Mouse (Mus musculus) layer of hippocampus, adult 9-10 months (tissue): ENCODE results near the gene Zfyve27.
A peak's percentile ranks its signal among the peaks of the same experiment; 100 is the strongest.

ENCODE experiments used
- DNase-seq: peaks from one replicate; pipeline ENCODE4 v3.0.0; 2022; ENCODE audit warnings: low spot score

The Zfyve27 gene

DNA sequence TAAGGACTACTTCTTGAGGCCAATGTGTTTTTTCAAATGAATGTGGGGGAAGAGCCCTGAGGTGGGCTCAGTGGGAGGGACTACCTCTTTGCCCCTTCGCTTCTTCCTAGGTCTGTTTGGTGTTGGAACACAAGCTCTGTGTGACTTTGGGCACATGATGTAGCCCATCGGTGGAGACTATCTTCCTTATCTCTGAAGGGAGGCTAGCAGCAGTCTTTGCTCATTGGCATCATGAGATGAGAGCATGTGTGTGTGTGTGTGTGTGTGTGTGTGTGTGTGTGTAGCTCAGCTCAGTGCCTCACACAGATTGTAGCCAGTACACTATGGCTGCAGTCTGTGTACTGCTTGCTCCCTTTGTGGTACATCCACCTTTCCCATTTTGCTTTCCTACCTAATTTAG lies 13.7 kb downstream of the Zfyve27 start:
- DNase-seq, result no peak

GRCm38 (mm10) chr19:42179356-42179755 lies 15.6 kb downstream of the Zfyve27 start:
- DNase-seq, result no peak

GRCm38 (mm10) chr19:42182673-42183072 lies 18.9 kb downstream of the Zfyve27 start:
- no peak for DNase-seq

GRCm38 (mm10) chr19:42189735-42190134 lies 26.0 kb downstream of the Zfyve27 start:
- no peak for DNase-seq

GRCm38 (mm10) chr19:42190494-42190893 lies 26.7 kb downstream of the Zfyve27 start:
- no peak for DNase-seq

DNA sequence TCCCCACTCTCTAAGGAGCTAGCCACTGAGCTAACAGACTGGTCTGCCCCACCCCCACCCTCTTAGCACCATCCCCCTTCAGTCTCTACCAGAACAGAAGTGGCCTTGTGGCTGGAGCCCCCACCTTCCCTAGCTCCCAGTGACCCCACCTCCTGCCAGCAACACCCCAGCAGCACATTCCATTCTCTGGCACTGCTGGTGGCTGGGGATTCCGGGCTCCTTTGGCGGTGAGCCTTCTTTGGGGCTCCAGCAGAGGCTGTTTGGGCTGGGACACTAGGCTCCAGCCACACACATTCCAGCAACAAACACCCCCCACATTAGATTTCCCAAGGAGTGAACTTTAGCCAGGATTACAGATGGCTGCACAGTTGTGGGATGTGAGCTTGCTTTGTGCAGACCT lies 29.6 kb downstream of the Zfyve27 start:
- DNase-seq, result no peak

- no peak for DNase-seq
Measured at GRCm38 (mm10) chr19:42196378-42196777, 32.6 kb downstream of the Zfyve27 start.

- no peak for DNase-seq
Measured at GRCm38 (mm10) chr19:42197066-42197465, 33.3 kb downstream of the Zfyve27 start.

DNA sequence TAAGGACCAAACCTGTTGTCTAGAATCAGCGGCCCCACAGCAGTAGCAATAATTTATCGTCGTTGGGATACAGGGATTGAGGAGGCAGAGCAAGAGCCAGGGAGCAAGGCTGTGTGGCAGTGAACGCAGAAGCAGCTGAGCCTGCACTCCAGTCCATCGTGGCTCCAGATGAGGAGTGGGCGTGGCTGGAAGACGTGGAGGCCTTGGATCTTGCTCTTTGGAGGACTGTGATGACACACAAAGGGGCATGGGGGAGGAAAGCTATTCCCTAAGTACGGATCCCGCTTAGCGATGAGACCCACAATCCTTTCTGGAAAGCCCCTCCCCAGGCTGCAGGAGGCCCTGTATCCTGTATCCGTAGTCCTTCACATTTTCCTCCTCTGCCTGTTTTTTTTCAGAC lies 34.3 kb downstream of the Zfyve27 start:
- no peak for DNase-seq

DNA sequence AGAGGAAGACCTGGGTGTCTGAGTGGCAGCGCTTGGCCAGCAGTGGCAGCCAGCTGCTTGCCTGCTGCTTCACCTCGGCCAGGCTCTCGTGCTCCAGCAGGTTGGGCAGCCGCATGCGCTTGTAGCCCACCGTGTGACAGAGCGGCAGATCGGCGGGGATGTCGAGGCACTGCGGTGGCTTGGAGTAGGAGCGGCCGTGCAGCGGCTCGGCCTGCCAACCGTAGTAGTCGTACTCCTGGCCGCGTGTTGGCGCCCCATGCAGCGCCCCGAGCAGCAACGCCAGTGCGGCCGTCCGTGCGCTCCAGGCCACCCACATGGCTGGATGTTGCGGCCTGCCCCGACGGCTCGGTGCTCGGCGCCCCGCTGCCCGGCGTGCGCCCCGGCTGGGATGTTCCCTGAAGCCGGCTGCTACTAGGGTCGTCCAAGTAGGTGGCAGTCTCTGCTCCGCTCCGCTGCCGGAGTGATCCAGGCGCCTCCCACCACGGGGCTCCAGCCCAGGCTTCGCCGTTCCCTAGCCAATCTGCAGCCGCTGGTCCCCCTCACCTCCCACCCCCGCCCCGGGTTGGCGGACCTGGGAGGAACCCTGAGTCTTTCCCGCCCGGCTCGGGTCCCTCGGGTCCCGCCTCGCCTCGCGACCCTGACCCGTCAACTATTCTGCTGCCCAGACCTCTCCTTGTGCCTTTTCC lies 38.1 kb downstream of the Zfyve27 start, which contains the start of gene Sfrp5:
Gene Sfrp5, minus strand, starts transcription at position 557 of the 686 bp plus-strand sequence.
- DNase-seq, result no peak

DNA sequence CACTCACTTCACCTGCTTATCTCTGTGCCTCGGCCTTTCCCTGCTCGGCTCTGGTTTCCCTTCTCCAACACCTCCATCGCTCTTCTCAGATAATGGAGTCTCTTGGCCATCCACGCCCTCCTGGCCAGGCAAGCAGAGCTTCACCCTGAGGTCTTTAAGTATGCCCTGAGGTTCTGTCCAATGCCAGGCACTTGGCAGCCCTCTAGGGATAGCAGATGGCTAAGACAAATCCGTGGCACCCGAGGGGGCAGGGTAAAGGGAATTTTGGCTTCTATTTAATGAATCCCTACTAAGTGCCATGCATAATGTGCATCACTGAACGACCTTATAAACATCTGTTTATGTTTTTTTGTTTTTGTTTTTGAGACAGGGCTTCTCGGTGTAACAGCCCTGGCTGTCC lies 38.7 kb downstream of the Zfyve27 start:
- no peak for DNase-seq

DNA sequence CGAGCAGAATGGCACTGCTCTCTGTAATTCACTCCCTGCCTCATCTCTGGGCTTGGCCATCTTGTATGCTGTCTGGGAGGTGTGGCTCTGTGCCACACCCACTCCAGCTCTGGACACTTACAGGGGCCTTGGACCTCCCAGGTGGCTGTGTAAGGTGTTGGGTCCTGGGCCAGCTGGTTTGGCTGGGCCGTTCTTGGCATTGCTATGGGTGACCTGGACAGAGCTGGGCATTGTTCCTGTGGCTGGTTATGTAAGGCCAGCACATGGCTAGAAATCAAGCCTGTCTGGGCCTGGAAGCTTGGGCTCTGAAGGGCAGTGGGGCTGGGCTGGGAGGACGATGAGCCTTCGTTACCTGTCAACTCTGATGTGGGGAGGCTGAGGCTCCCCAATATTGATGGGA lies 40.6 kb downstream of the Zfyve27 start:
- no peak for DNase-seq

GRCm38 (mm10) chr19:42205201-42205600 lies 41.5 kb downstream of the Zfyve27 start:
- no peak for DNase-seq

DNA sequence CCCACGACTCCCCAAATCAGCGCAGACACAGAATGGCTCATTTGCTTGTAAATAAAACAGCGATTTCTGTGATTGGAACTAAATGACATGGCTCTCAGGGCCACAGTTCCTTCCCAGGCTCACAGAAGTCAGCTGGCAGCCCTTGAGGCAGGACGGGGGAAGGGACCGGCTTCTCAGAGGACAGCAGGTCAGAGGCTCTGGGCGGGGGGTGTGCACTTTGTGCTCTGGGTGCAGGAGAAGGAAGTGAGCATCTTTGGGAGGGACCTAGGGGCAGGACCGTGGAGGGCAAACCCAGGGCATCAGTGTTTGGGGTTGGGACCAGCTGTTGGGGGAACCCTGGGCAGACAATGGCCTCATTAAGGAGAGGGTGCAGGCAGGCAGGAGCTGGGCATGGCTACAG lies 45.7 kb downstream of the Zfyve27 start:
- DNase-seq, result no peak

- no peak for DNase-seq
Measured at GRCm38 (mm10) chr19:42209976-42210375, 46.2 kb downstream of the Zfyve27 start.

GRCm38 (mm10) chr19:42211936-42212335 lies 48.2 kb downstream of the Zfyve27 start:
- DNase-seq, result no peak

GRCm38 (mm10) chr19:42214601-42215000 lies 50.9 kb downstream of the Zfyve27 start:
- DNase-seq, result no peak

GRCm38 (mm10) chr19:42216699-42217373 lies 53.1 kb downstream of the Zfyve27 start:
- no peak for DNase-seq

- DNase-seq, result peak; percentile 54
Measured at GRCm38 (mm10) chr19:42217374-42217763, 53.6 kb downstream of the Zfyve27 start.

GRCm38 (mm10) chr19:42226451-42226850 lies 62.7 kb downstream of the Zfyve27 start:
- no peak for DNase-seq

DNA sequence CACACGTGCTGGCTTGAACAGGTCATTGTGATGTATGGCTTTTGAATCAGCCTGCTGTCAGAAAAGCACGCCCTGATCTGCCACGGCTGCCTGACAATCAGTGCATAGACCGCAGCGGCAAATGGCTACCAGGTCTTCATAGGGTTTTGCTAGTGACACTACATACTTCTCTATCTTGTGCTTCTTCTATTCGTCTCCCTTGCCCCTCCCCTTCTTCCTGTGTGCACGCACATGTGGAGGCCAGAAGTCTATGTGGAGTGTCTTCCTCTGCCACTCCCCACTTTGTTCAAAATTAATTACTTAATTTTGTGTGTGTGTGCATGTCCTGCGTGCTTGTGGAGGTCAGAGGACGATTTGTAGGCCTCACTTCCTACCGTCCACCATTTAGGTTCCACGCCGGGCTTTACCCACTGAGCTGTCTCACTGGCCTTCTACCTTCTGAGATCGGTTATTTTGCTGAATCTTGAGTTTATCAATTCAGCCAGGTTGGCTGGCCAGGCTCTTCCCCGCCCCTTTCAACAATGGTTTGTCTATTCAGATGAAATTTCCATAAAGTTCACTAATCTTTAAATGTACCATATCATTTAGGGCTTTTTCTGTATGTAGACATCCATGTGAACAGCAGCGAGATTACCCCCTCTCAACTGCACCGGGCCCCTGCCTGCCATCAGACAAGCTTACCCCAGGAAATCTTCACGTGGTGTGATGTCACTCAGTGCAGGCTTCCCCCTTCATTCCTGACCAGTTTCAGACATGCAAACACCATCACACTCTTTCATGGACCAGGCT lies 65.9 kb downstream of the Zfyve27 start:
- no peak for DNase-seq

GRCm38 (mm10) chr19:42230288-42230568 lies 66.5 kb downstream of the Zfyve27 start:
- DNase-seq, result no peak

GRCm38 (mm10) chr19:42230986-42231385 lies 67.2 kb downstream of the Zfyve27 start:
- no peak for DNase-seq
